Mouse (Mus musculus) small intestine, adult 10 weeks (tissue): ENCODE results near the gene Gm17018. TPM values are rescaled to one million over a fixed set of nuclear protein-coding genes. Genes with fewer than 3 reads are reported as not detected.

Source experiments
- polyA plus RNA-seq: library from polyadenylated mRNA; stranded (reverse); fragments of 350-450 nt; fragmentation: Illumina TruSeq; extraction: RNeasy Lipid Tissue Mini Kit (QIAGEN cat#74804); gene quantifications from one replicate; pipeline ENCODE4 v1.2.3, GENCODE M21; 2014; ENCODE audit warnings: low replicate concordance

Gm17018 gene
- 0.33 TPM for polyA plus RNA-seq

GRCm38 (mm10) chr19:45560153-45560890 is at the start of gene Gm17018, which contains the start of gene Poll:
Gene Gm17018 (plus strand): TSS chr19:45560615.
Gene Poll (minus strand): TSS chr19:45560531.

Other genes starting within 250 kb of the Gm17018 start
- 8.1 TPM for gene Btrc, start 196.9 kb upstream of the Gm17018 start, polyA plus RNA-seq
- not detected for gene Poll, start 84 bp upstream of the Gm17018 start, polyA plus RNA-seq
- gene Fbxw4, start 99.7 kb downstream of the Gm17018 start, polyA plus RNA-seq = not detected
- not detected for gene Fgf8, start 182.3 kb downstream of the Gm17018 start, polyA plus RNA-seq
- gene Npm3, start 189.0 kb downstream of the Gm17018 start, polyA plus RNA-seq = 9.8 TPM
- 146 TPM for gene Mgea5, start 223.2 kb downstream of the Gm17018 start, polyA plus RNA-seq